ENCODE assay signal across 22 mouse cellular contexts in the genomic region with DNA sequence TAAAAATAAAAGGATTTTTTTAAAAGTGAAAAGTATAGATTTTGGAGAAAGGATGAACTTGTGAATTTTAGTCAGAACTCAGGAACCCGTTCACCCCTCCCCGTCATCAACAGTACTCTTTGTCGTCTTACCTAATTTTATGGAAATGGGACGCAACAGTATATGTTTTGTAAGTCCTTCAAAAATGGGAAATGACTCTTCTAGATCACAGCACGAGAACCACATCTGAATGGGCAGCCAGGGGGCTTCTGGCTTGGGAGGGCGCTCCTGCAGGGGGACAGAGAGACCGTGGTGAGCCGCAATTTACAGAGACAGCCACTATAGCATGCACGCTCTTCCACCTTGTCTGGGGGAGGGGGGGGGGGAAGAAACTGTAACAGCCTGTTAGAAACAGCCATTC.
DNase-seq lines count a peak whose midpoint lies in the region; ATAC-seq and TF ChIP-seq lines count a peak whose summit lies in the region.
"Had no signal": no experiment of that assay in that cellular context is flagged by ENCODE, and none has a peak within 500 bp of the region (broad histone marks: within the 10 kb centered on the region; RNA-seq: fewer than 3 reads in every experiment).

No protein-coding gene starts in this region.

- peaks cover 3% of the 10 kb centered on the region; the same call in 1 of the 2 replicates for H3K9me3 ChIP-seq in midbrain, embryonic 11.5 days (ENCODE audit: control insufficient read depth, low read length)
- no peaks in the 10 kb centered on the region for H3K9me3 ChIP-seq in midbrain, postnatal 0 days (ENCODE audit: low read length)

- no peak overlapping the region for H3K4me2 ChIP-seq in midbrain, embryonic 11.5 days
- no peak overlapping the region for H3K4me2 ChIP-seq in midbrain, postnatal 0 days (ENCODE audit: low read depth, low read length, poor library complexity, severe bottlenecking)

- peak; percentile 49 for DNase-seq in midbrain, embryonic 11.5 days (ENCODE audit: low spot score, missing footprints)
- no peak for DNase-seq in midbrain, postnatal 0 days (ENCODE audit: low spot score)
- DNase-seq in right cerebral cortex, postnatal 25 days, result no peak
- no peak for DNase-seq in natural killer cell, adult 2 months (ENCODE audit: low spot score in 2 of 2)
- no peak for DNase-seq in cerebellum, postnatal 14 days
- DNase-seq: adrenal gland, adult 2 months; adrenal gland, adult 8-10 months; adrenal gland, postnatal 10 days; adrenal gland, postnatal 14 days; adrenal gland, postnatal 25 days; adrenal gland, postnatal 36 days; B cell, adult 2 months; cerebellum, adult 11 months; cerebellum, adult 11-12 months had no signal

- no peak overlapping the region for H3K27ac ChIP-seq in midbrain, embryonic 11.5 days (ENCODE audit: low read depth, low read length)
- no peak overlapping the region for H3K27ac ChIP-seq in midbrain, postnatal 0 days (ENCODE audit: low read depth, low read length)

- 92% methylated on average over 9 of the region's 9 CpGs for WGBS in midbrain, embryonic 11.5 days
- 93% methylated on average over 9 of the region's 9 CpGs for WGBS in midbrain, postnatal 0 days

- H3K4me1 ChIP-seq in midbrain, embryonic 11.5 days (ENCODE audit: control insufficient read depth, insufficient read depth, low read length), result no peaks in the 10 kb centered on the region
- H3K4me1 ChIP-seq in midbrain, postnatal 0 days (ENCODE audit: insufficient read depth, low read length), result no peaks in the 10 kb centered on the region

- TF ChIP-seq CTCF in midbrain, postnatal 0 days (IDR thresholded peaks at IDR 0.05), result no peak

- no peak overlapping the region for H3K4me3 ChIP-seq in midbrain, embryonic 11.5 days (ENCODE audit: low read depth, low read length)
- no peak overlapping the region for H3K4me3 ChIP-seq in midbrain, postnatal 0 days (ENCODE audit: low read depth, low read length)

- ATAC-seq in midbrain, embryonic 11.5 days (ENCODE audit: low FRiP score), result no peak
- no peak for ATAC-seq in midbrain, postnatal 0 days (ENCODE audit: low FRiP score)
- peak; percentile 91 for ATAC-seq in granulocyte monocyte progenitor cell, adult 5-6 weeks (replicated peaks; ENCODE audit: poor library complexity, severe bottlenecking)
- peak; percentile 52; the same call in 1 of the 2 replicates for ATAC-seq in megakaryocyte, adult 5-6 weeks (ENCODE audit: poor library complexity, severe bottlenecking)
- ATAC-seq in megakaryocyte progenitor cell, adult 5-6 weeks (replicated peaks; ENCODE audit: poor library complexity), result peak; percentile 60
- ATAC-seq: activated CD4-positive, CD25-positive, alpha-beta regulatory T cell, adult 4 months; CD4-positive, CD25-positive, alpha-beta regulatory T cell, adult 4 months; Patski had no signal

- H3K27me3 ChIP-seq in midbrain, embryonic 11.5 days (ENCODE audit: control insufficient read depth, insufficient read depth, low read length), result no peaks in the 10 kb centered on the region
- H3K27me3 ChIP-seq in midbrain, postnatal 0 days (ENCODE audit: insufficient read depth, low read length), result no peaks in the 10 kb centered on the region
- H3K27me3 ChIP-seq: CH12.LX, Patski had no signal

- no peak overlapping the region for H3K9ac ChIP-seq in midbrain, embryonic 11.5 days (ENCODE audit: low read length)
- H3K9ac ChIP-seq in midbrain, postnatal 0 days (replicated peaks; ENCODE audit: low read length, poor library complexity, severe bottlenecking), result no peak overlapping the region

- H3K36me3 ChIP-seq in midbrain, embryonic 11.5 days (ENCODE audit: control insufficient read depth, insufficient read depth, low read length), result no peaks in the 10 kb centered on the region
- no peaks in the 10 kb centered on the region for H3K36me3 ChIP-seq in midbrain, postnatal 0 days (ENCODE audit: insufficient read depth, low read length)
- H3K36me3 ChIP-seq: G1E had no signal

Comparison
In these comparisons a context has a peak if more than half of its experiments do, and no peak if none do; other contexts are left out.
1. ATAC-seq: peak in granulocyte monocyte progenitor cell, adult 5-6 weeks (single experiment), megakaryocyte, adult 5-6 weeks (single experiment) and megakaryocyte progenitor cell, adult 5-6 weeks (single experiment); none in midbrain, embryonic 11.5 days (single experiment) and midbrain, postnatal 0 days (single experiment).